Mouse (Mus musculus) ES-Bruce4 (cell line): Measurements from ENCODE around the gene St3gal2.

Experiments used
- CTCF ChIP-seq: IDR thresholded peaks from one replicate; pipeline ENCODE4 v1.8.1; 2011; ENCODE audit warnings: low read depth, low read length
- EP300 ChIP-seq: IDR thresholded peaks from 2 replicates; pipeline ENCODE4 v1.6.1; 2011; ENCODE audit warnings: low read depth, low read length; ENCODE audit not compliant: insufficient read depth
- POLR2A ChIP-seq: IDR thresholded peaks from one replicate; pipeline ENCODE4 v1.8.1; 2011; ENCODE audit warnings: low read length; ENCODE audit not compliant: insufficient read depth

DNA sequence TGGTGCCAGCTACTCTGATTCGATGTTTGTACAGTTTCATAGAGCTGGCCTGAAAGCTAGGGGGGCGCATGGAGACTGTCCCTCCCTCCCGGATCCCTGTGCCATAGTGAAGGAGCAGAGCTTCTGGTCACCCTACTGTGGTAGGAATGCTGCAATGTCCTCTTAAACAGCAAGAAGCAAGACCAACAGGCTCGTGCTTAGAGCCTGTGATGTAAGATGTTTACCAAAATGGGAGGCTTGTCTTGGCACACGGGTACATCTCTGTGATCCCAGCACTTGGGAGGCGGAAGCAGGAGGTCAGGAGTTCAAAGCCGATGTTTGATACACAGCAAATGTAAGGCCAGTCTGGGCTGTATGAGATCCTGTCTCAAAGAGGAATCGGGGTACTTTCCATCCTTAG lies 46.9 kb downstream of the St3gal2 start:
- no peak for TF ChIP-seq CTCF
- TF ChIP-seq POLR2A: no peak
- TF ChIP-seq EP300: no peak
